Mouse (Mus musculus) myocyte (in vitro differentiated cells): ENCODE results near the gene Cd81. TPM values are rescaled to one million over a fixed set of nuclear protein-coding genes. Genes with fewer than 3 reads are reported as not detected.

Source experiments
- H3K27me3 ChIP-seq: one replicate; pipeline ENCODE4 v1.6.1; 2011; ENCODE audit not compliant: control insufficient read depth, insufficient read depth, insufficient read length
- H3K36me3 ChIP-seq: one replicate; pipeline ENCODE4 v1.6.1; 2011; ENCODE audit not compliant: control insufficient read depth, insufficient read depth
- H3K4me2 ChIP-seq: one replicate; pipeline ENCODE4 v1.6.1; 2011; ENCODE audit warnings: low read depth, control low read depth
- H3K4me3 ChIP-seq: one replicate; pipeline ENCODE4 v1.5.1; 2011; ENCODE audit warnings: mild to moderate bottlenecking, control low read depth, moderate library complexity
- H3K79me2 ChIP-seq: one replicate; pipeline ENCODE4 v1.6.1; 2011; ENCODE audit not compliant: control insufficient read depth, insufficient read depth
- H3ac ChIP-seq: one replicate; pipeline ENCODE4 v1.6.1; 2011; ENCODE audit not compliant: control insufficient read depth, insufficient read length
- CEBPB ChIP-seq: IDR thresholded peaks from 2 replicates; pipeline ENCODE4 v1.6.1; 2011; ENCODE audit warnings: mild to moderate bottlenecking, moderate library complexity; ENCODE audit not compliant: poor library complexity, insufficient read depth, severe bottlenecking
- E2F4 ChIP-seq: IDR thresholded peaks from one replicate; pipeline ENCODE4 v1.6.1; 2011; ENCODE audit warnings: mild to moderate bottlenecking, control low read depth, moderate library complexity; ENCODE audit not compliant: insufficient read depth
- MAX ChIP-seq: IDR thresholded peaks from one replicate; pipeline ENCODE4 v1.6.1; 2011; ENCODE audit warnings: low read depth, mild to moderate bottlenecking, control low read depth
- MYOD1 ChIP-seq, 3 experiments: IDR thresholded peaks; one replicate each; pipeline ENCODE4 v1.6.1; 2011; ENCODE audit warnings: control low read depth in 2 of 3, low read depth in 2 of 3, mild to moderate bottlenecking in 2 of 3, moderate library complexity in 1 of 3; ENCODE audit not compliant: insufficient read length in 2 of 3, control insufficient read depth in 1 of 3
- MYOG ChIP-seq, 3 experiments: IDR thresholded peaks; one replicate each; pipeline ENCODE4 v1.6.1; 2011; ENCODE audit warnings: control low read depth in 2 of 3, low read depth in 2 of 3, mild to moderate bottlenecking in 2 of 3; ENCODE audit not compliant: insufficient read length in 2 of 3, control insufficient read depth in 1 of 3, insufficient read depth in 1 of 3
- POLR2A ChIP-seq: IDR thresholded peaks from one replicate; pipeline ENCODE4 v1.6.1; 2011; ENCODE audit warnings: low read depth, mild to moderate bottlenecking, control low read depth, moderate library complexity; ENCODE audit not compliant: insufficient read length
- POLR2AphosphoS2 ChIP-seq: IDR thresholded peaks from one replicate; pipeline ENCODE4 v1.6.1; 2011; ENCODE audit warnings: low read depth, control low read depth; ENCODE audit not compliant: insufficient read length
- REST ChIP-seq: IDR thresholded peaks from one replicate; pipeline ENCODE4 v1.6.1; 2011; ENCODE audit warnings: mild to moderate bottlenecking, control low read depth, moderate library complexity; ENCODE audit not compliant: insufficient read depth, insufficient read length
- SRF ChIP-seq: IDR thresholded peaks from one replicate; pipeline ENCODE4 v1.6.1; 2011; ENCODE audit warnings: low read depth; ENCODE audit not compliant: control insufficient read depth, insufficient read length
- TCF12 ChIP-seq: IDR thresholded peaks from one replicate; pipeline ENCODE4 v1.6.1; 2011; ENCODE audit warnings: mild to moderate bottlenecking, control low read depth; ENCODE audit not compliant: poor library complexity, insufficient read depth, severe bottlenecking
- TCF3 ChIP-seq: IDR thresholded peaks from one replicate; pipeline ENCODE4 v1.6.1; 2011; ENCODE audit warnings: low read depth, control low read depth; ENCODE audit not compliant: insufficient read length
- USF1 ChIP-seq: IDR thresholded peaks from one replicate; pipeline ENCODE4 v1.6.1; 2011; ENCODE audit warnings: low read depth, mild to moderate bottlenecking, control low read depth, moderate library complexity
- polyA plus RNA-seq: library from polyadenylated mRNA; unstranded; fragments of >200 nt; fragmentation: generic; extraction: Trizol; gene quantifications from one replicate; pipeline ENCODE4 v1.2.1, GENCODE M21; 2012; ENCODE audit warnings: missing spikeins

Cd81 gene
- 744 TPM for polyA plus RNA-seq

DNA sequence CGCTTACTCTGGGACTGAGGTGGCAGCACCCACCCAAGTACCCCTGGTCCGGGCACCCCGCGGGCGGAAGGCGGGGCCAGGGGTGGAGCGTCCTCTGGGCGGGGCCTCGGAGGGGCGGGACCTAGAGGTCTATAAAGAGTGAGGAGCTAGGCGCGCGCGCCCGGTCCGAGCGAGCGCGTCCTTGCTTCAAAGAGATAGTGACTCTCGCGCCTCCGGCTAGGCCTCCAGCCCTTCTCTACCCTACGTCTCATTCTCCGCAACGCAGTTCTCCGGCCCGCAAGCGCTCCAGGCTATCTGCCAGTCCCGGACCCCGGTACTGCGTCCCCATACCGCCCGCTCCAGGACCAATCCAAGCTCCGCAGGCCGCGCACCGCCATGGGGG lies at the start of gene Cd81:
Cd81 (plus strand) TSS at position 114 of the 382 bp plus-strand sequence.
- H3K36me3 ChIP-seq = peaks cover 4% of the 10 kb centered on the region
- H3K4me3 ChIP-seq = peak within 1 kb of the TSS; percentile 99
- H3K79me2 ChIP-seq = peaks cover 48% of the 10 kb centered on the region
- TF ChIP-seq POLR2AphosphoS2 (peak; percentile 95), TCF3 (no peak), MAX (no peak), POLR2A (peak; percentile 94), SRF (no peak), USF1 (no peak)
- H3K27me3 ChIP-seq = no peaks in the 10 kb centered on the region
- H3ac ChIP-seq = peak within 1 kb of the TSS; percentile 95
- H3K4me2 ChIP-seq = peak within 1 kb of the TSS; percentile 99

- Histone ChIP-seq H3K79me2 (no peaks in the 10 kb centered on the region), H3K27me3 (no peaks in the 10 kb centered on the region), H3K36me3 (no peaks in the 10 kb centered on the region), H3K4me2 (peak within 1 kb of the TSS; percentile 81), H3ac (no peak within 1 kb of the TSS), H3K4me3 (peak within 1 kb of the TSS; percentile 27)
- peak; percentile 2 to 77 (median 23) for TF ChIP-seq MYOG (IDR thresholded peaks at IDR 0.05; ENCODE audit: control insufficient read depth in 1 of 3, insufficient read depth in 1 of 3, insufficient read length in 2 of 3, low read depth in 2 of 3)
- TF ChIP-seq POLR2AphosphoS2 = no peak
- no peak for TF ChIP-seq USF1
- peak; percentile 33 for TF ChIP-seq POLR2A
- TF ChIP-seq TCF12 = peak; percentile 18
- TF ChIP-seq MYOD1 (IDR thresholded peaks at IDR 0.05; ENCODE audit: control insufficient read depth in 1 of 3, insufficient read length in 2 of 3, low read depth in 2 of 3) = peak in 2 of 3 experiments; percentile 52 to 81
Measured at GRCm38 (mm10) chr7:143004727-143005343, 47.7 kb upstream of the Cd81 start, which contains the start of gene Tspan32. Gene Tspan32, plus strand, starts transcription at chr7:143005046.

DNA sequence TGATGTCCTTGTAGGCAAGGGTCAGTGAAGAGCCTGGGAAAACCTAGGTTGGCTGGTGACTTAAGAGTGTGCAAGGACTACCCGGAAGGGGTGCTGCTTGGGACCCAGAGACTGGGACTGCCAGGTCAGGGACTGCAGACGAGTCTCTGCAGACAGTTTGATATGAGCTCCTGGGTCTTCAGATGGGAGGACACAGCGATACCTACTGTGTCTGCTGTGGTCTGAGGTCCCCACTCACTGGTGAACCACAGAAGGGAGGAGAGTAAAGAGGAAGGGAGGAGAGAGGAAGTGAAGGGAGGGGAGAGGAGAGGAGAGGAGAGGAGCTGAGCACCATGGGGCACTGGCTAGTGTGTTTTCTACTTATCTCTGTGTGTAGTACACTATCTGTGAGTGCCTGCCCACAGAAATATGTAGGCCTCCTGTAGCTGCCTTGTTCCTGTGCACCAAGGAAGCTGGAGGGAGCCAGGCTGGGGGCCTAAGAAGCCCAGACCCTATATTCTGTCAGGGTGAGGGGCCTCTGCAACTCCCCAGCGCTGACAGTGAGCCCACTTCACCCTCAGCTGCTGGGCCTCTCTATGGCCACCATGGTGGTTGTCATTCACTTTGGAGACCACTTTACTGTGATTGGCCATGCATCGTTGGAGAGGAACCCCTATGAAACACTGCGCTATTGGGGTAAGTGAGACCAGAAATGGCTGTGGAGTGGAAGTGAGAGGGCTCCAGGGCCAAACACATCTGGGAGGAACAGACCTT lies 47.0 kb upstream of the Cd81 start:
- Histone ChIP-seq H3K36me3 (no peaks in the 10 kb centered on the region), H3ac (no peak overlapping the region), H3K4me2 (peak overlapping the region; percentile 81), H3K27me3 (no peaks in the 10 kb centered on the region), H3K4me3 (peak overlapping the region; percentile 27), H3K79me2 (no peaks in the 10 kb centered on the region)
- TF ChIP-seq POLR2A = no peak
- TF ChIP-seq POLR2AphosphoS2 = no peak
- TF ChIP-seq MYOD1 (IDR thresholded peaks at IDR 0.05; ENCODE audit: control insufficient read depth in 1 of 3, insufficient read length in 2 of 3, low read depth in 2 of 3) = no peak
- no peak for TF ChIP-seq MAX
- TF ChIP-seq MYOG (IDR thresholded peaks at IDR 0.05; ENCODE audit: control insufficient read depth in 1 of 3, insufficient read depth in 1 of 3, insufficient read length in 2 of 3, low read depth in 2 of 3) = no peak
- no peak for TF ChIP-seq CEBPB
- TF ChIP-seq TCF12 = no peak
- no peak for TF ChIP-seq REST
- TF ChIP-seq E2F4 = no peak
- TF ChIP-seq USF1 = no peak
- no peak for TF ChIP-seq SRF
- TF ChIP-seq TCF3 = no peak

DNA sequence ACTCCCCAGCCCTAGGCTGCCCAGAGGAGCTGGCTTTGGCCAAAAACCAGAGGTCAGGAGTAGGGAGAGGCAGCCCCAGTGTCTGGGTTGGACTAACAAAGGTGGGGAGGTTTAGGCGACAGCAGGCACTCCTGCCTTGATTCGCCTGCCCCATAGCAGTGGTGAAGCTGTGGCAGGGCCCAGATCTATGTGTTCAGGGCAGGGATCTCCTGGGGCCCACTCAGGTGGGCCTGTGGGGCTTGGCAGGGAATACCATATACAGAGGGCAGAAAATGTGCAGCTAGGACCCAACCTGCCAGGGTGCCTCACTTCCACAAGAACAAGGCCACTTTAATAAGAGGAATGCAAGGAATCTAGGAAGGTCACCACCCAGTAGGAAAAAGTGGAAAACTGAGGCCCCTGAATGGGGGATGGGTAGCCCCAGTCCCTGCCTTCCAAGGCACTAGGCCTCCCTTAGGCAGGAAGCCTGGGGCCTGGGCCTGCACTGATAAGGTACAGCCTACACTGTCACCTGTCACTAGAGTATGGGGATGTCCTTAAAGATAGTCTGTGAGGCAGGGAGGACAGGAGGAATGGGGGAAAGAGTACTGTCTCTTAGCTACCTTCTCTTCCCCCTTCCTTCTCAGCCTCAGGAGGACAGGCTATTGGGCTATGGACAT lies 46.3 kb upstream of the Cd81 start:
- Histone ChIP-seq H3K36me3 (no peaks in the 10 kb centered on the region), H3K79me2 (no peaks in the 10 kb centered on the region), H3K27me3 (no peaks in the 10 kb centered on the region), H3ac (no peak overlapping the region), H3K4me2 (peak overlapping the region; percentile 81), H3K4me3 (peak overlapping the region; percentile 27)
- TF ChIP-seq POLR2A (no peak), TCF3 (no peak), MYOG (IDR thresholded peaks at IDR 0.05; ENCODE audit: control insufficient read depth in 1 of 3, insufficient read depth in 1 of 3, insufficient read length in 2 of 3, low read depth in 2 of 3) (no peak), MAX (no peak), USF1 (no peak), MYOD1 (IDR thresholded peaks at IDR 0.05; ENCODE audit: control insufficient read depth in 1 of 3, insufficient read length in 2 of 3, low read depth in 2 of 3) (no peak), TCF12 (no peak), POLR2AphosphoS2 (no peak), CEBPB (no peak), REST (no peak), E2F4 (no peak)
